Mouse (Mus musculus) heart, adult 2 months (tissue): ENCODE results near the gene Plekhd1. TPM values are rescaled to one million over a fixed set of nuclear protein-coding genes. Genes with fewer than 3 reads are reported as not detected.
A peak's percentile ranks its signal among the peaks of the same experiment; 100 is the strongest.

ENCODE experiments used
- DNase-seq, 2 experiments: peaks; one replicate each; pipeline ENCODE4 v3.0.0; 2021
- H3K27ac ChIP-seq: fragments of 200-600 bp; 2 replicates; pipeline ENCODE4 v1.8.1; 2022
- H3K27me3 ChIP-seq: fragments of 200-500 bp; 2 replicates; pipeline ENCODE4 v1.6.1; 2012; ENCODE audit warnings: mild to moderate bottlenecking, low read length, inconsistent platforms, mixed read lengths; ENCODE audit not compliant: control insufficient read depth, insufficient read depth
- H3K36me3 ChIP-seq: fragments of 200-500 bp; 2 replicates; pipeline ENCODE4 v1.6.1; 2012; ENCODE audit warnings: low read length, inconsistent platforms; ENCODE audit not compliant: control insufficient read depth, insufficient read depth
- H3K4me1 ChIP-seq: fragments of 200-500 bp; 2 replicates; pipeline ENCODE4 v1.6.1; 2011; ENCODE audit warnings: low read length; ENCODE audit not compliant: control insufficient read depth, insufficient read depth
- H3K4me3 ChIP-seq: fragments of 200-600 bp; 2 replicates; pipeline ENCODE4 v1.8.1; 2022
- H3K79me2 ChIP-seq: fragments of 200-500 bp; replicated peaks from 2 replicates; pipeline ENCODE4 v1.6.1; 2012; ENCODE audit warnings: mild to moderate bottlenecking, inconsistent platforms, low read length, moderate library complexity, mixed read lengths; ENCODE audit not compliant: control insufficient read depth, insufficient read depth
- H3K9ac ChIP-seq: fragments of 200-500 bp; 2 replicates; pipeline ENCODE4 v1.6.1; 2012; ENCODE audit warnings: low read depth, mild to moderate bottlenecking, control low read depth, inconsistent platforms, low read length, mixed read lengths
- CTCF ChIP-seq: fragments of 200-600 bp; IDR thresholded peaks from 2 replicates; pipeline ENCODE4 v1.8.1; 2022; ENCODE audit warnings: antibody characterized with exemption, mild to moderate bottlenecking, moderate library complexity
- EP300 ChIP-seq: fragments of 200-500 bp; IDR thresholded peaks from 2 replicates; pipeline ENCODE4 v1.6.1; 2011; ENCODE audit warnings: low read depth, low read length, control low read depth; ENCODE audit not compliant: insufficient read depth
- POLR2A ChIP-seq: fragments of 200-500 bp; IDR thresholded peaks from 2 replicates; pipeline ENCODE4 v1.6.1; 2011; ENCODE audit warnings: mild to moderate bottlenecking, low read depth, low read length, control low read depth; ENCODE audit not compliant: insufficient read depth
- WGBS: fragments of 180-500 bp; shearing (Covaris S2); methylation state at CpG from one replicate; pipeline ENCODE4 v1.1.7; 2018; 5-methylcytosine and 5-hydroxymethylcytosine counted together
- intact Hi-C: fragments of 180-260 bp; cut with DNase I; formaldehyde crosslinking; loops from one replicate; pipeline ENCODE4 v1.15.1; 2025
- polyA plus RNA-seq: library from polyadenylated mRNA; depleted of rRNA; stranded (reverse); fragments of >200 nt; gene quantifications from 2 replicates; pipeline ENCODE4 v1.2.3, GENCODE M21; 2012
- total RNA-seq, 2 experiments: library from RNA; stranded (reverse); gene quantifications; 2 replicates each; pipeline ENCODE4 v1.2.3; 2021

Gene Plekhd1
- total and polyA plus RNA-seq, 3 experiments: 0.27 TPM; not detected in 2

GRCm38 (mm10) chr12:80653951-80654658 is 38.3 kb upstream of the Plekhd1 start:
- no peaks in the 10 kb centered on the region for H3K27me3 ChIP-seq
- 53% methylated on average over 7 of the region's 7 CpGs for WGBS
- peaks cover 11% of the 10 kb centered on the region for H3K79me2 ChIP-seq
- TF ChIP-seq EP300 (no peak), CTCF (no peak), POLR2A (no peak)
- H3K9ac ChIP-seq: no peak overlapping the region
- peak; percentile 42 to 65 for DNase-seq
- no peak overlapping the region for H3K4me3 ChIP-seq
- intact Hi-C loops: no loop called here
- H3K27ac ChIP-seq: peak overlapping the region; percentile 33; the same call in 1 of the 2 replicates
- H3K4me1 ChIP-seq: no peaks in the 10 kb centered on the region; the same call in none of the 2 replicates
- no peaks in the 10 kb centered on the region for H3K36me3 ChIP-seq

DNA sequence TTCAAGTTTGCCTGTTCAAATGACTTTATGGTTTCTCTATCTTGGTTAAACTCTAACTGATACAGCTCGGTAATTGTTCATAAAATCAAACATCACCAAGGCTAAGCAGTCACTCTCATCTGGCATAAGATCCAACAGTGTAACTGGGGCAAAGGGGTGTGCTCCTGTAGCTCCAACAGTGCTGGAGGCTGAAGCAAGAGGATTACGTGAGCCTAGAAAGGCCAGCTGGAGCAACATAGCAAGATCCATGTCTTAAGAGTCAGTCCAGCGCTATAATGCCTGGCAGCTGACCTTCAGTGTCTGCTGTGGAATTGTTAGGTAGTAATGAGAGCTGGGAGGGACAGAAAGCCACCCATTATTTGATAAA is 37.7 kb upstream of the Plekhd1 start:
- TF ChIP-seq POLR2A: no peak
- no peak for TF ChIP-seq EP300
- no peak for TF ChIP-seq CTCF
- no peak overlapping the region for H3K9ac ChIP-seq
- no peaks in the 10 kb centered on the region for H3K36me3 ChIP-seq
- no peak overlapping the region for H3K27ac ChIP-seq
- intact Hi-C loops: no loop called here
- WGBS: 56% methylated on average over 3 of the region's 3 CpGs
- H3K4me1 ChIP-seq: no peaks in the 10 kb centered on the region; the same call in none of the 2 replicates
- no peaks in the 10 kb centered on the region for H3K27me3 ChIP-seq
- H3K4me3 ChIP-seq: no peak overlapping the region
- DNase-seq: peak in 1 of 2 experiments; percentile 8
- peaks cover 11% of the 10 kb centered on the region for H3K79me2 ChIP-seq

- H3K4me3 ChIP-seq: no peak overlapping the region
- WGBS: 78% methylated on average over 6 of the region's 6 CpGs
- no peak overlapping the region for H3K9ac ChIP-seq
- DNase-seq: no peak
- H3K27ac ChIP-seq: no peak overlapping the region
- H3K36me3 ChIP-seq: no peaks in the 10 kb centered on the region
- no peaks in the 10 kb centered on the region; the same call in none of the 2 replicates for H3K4me1 ChIP-seq
- no peak for TF ChIP-seq CTCF
- no peak for TF ChIP-seq POLR2A
- TF ChIP-seq EP300: no peak
- H3K27me3 ChIP-seq: no peaks in the 10 kb centered on the region
- H3K79me2 ChIP-seq: peaks cover 9% of the 10 kb centered on the region
- intact Hi-C loops: no loop called here
Measured at GRCm38 (mm10) chr12:80658661-80659060, 33.7 kb upstream of the Plekhd1 start.

DNA sequence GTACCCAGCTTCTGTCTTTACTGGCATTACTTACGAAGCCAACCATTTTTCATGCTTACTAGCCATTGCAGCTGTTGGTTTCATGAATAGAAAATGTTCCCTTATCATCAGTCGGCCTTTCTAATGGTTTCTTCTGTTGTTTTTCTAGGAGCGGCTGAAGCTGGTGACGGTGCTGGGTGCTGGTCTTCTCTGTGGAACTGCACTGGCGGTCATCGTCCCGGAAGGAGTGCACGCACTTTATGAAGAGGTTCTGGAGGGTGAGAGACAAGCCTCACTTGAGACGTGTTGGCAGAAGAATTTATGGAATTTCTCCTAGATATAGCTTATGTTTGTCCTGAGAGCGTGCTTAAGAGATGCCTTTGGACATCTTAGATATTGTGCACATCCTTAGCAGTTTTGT is 30.1 kb upstream of the Plekhd1 start:
- intact Hi-C loops: no loop called here
- H3K4me1 ChIP-seq: no peaks in the 10 kb centered on the region
- H3K4me3 ChIP-seq: no peak overlapping the region
- H3K27ac ChIP-seq: no peak overlapping the region
- peaks cover 2% of the 10 kb centered on the region for H3K79me2 ChIP-seq
- no peaks in the 10 kb centered on the region for H3K27me3 ChIP-seq
- H3K36me3 ChIP-seq: no peaks in the 10 kb centered on the region
- no peak for DNase-seq
- no peak overlapping the region for H3K9ac ChIP-seq
- WGBS: 79% methylated on average over 10 of the region's 10 CpGs
- TF ChIP-seq EP300: no peak

- H3K4me1 ChIP-seq: no peaks in the 10 kb centered on the region; the same call in 1 of the 2 replicates
- H3K27ac ChIP-seq: no peak overlapping the region
- H3K4me3 ChIP-seq: no peak overlapping the region
- WGBS: 82% methylated on average over 2 of the region's 2 CpGs
- no peak for TF ChIP-seq POLR2A
- no peak for TF ChIP-seq CTCF
- intact Hi-C loops: no loop called here
- H3K79me2 ChIP-seq: no peaks in the 10 kb centered on the region; the same call in 1 of the 2 replicates
- no peak overlapping the region for H3K9ac ChIP-seq
- no peaks in the 10 kb centered on the region for H3K27me3 ChIP-seq
- no peaks in the 10 kb centered on the region for H3K36me3 ChIP-seq
- DNase-seq: no peak
Measured at GRCm38 (mm10) chr12:80663935-80664334, 28.5 kb upstream of the Plekhd1 start.

- intact Hi-C loops: no loop called here
- H3K9ac ChIP-seq: no peak overlapping the region
- no peaks in the 10 kb centered on the region; the same call in 1 of the 2 replicates for H3K4me1 ChIP-seq
- WGBS: 40% methylated on average over 2 of the region's 2 CpGs
- no peak for DNase-seq
- H3K4me3 ChIP-seq: no peak overlapping the region
- H3K27ac ChIP-seq: no peak overlapping the region
- TF ChIP-seq EP300: no peak
- TF ChIP-seq CTCF: no peak
- no peak for TF ChIP-seq POLR2A
- no peaks in the 10 kb centered on the region for H3K79me2 ChIP-seq
- H3K27me3 ChIP-seq: no peaks in the 10 kb centered on the region
- H3K36me3 ChIP-seq: no peaks in the 10 kb centered on the region
Measured at GRCm38 (mm10) chr12:80668391-80668790, 24.0 kb upstream of the Plekhd1 start.
